Mouse (Mus musculus): ENCODE measurements around the gene Togaram1. TPM values are rescaled to one million over a fixed set of nuclear protein-coding genes. Genes with fewer than 3 reads are reported as not detected.

Gene Togaram1
- polyA plus RNA-seq, 1 experiment from 2014 or later = 30.3 TPM

Other genes with a start within 250 kb of the Togaram1 start
- 2.2 and 2.7 TPM in 2 replicates for gene Gm527, start 47.9 kb upstream of the Togaram1 start, polyA plus RNA-seq (2014; fragmentation: Nextera tagmentation; extraction: Ambion mirVana)
- 19.5 and 19.9 TPM in 2 replicates for gene Klhl28, start 270 bp upstream of the Togaram1 start, polyA plus RNA-seq (2014; fragmentation: Nextera tagmentation; extraction: Ambion mirVana)
- gene Prpf39, start 70.5 kb downstream of the Togaram1 start, polyA plus RNA-seq (2014; fragmentation: Nextera tagmentation; extraction: Ambion mirVana) = 63.9 and 69.6 TPM in 2 replicates
- gene Fkbp3, start 108.2 kb downstream of the Togaram1 start, polyA plus RNA-seq (2014; fragmentation: Nextera tagmentation; extraction: Ambion mirVana) = 793 and 830 TPM in 2 replicates
- 9.5 and 11.3 TPM in 2 replicates for gene Fancm, start 109.8 kb downstream of the Togaram1 start, polyA plus RNA-seq (2014; fragmentation: Nextera tagmentation; extraction: Ambion mirVana)
- gene Mis18bp1, start 206.8 kb downstream of the Togaram1 start, polyA plus RNA-seq (2014; fragmentation: Nextera tagmentation; extraction: Ambion mirVana) = 82.2 and 82.8 TPM in 2 replicates

Measured in midbrain, embryonic 11.5 days (tissue).